Mouse (Mus musculus) mature B cell (primary cell): ENCODE data around the gene Ifitm1.
"Not testable (repeated sequence)": the region's sequence is repeated elsewhere in the genome, so short reads cannot be mapped to it uniquely, and the experiment has no call there.

Source experiments
- in situ Hi-C: fragments of 300-500 bp; cut with MboI; formaldehyde crosslinking; loops from 2 replicates; pipeline ENCODE4 v1.14.3; 2019

Gene Ifitm1

DNA sequence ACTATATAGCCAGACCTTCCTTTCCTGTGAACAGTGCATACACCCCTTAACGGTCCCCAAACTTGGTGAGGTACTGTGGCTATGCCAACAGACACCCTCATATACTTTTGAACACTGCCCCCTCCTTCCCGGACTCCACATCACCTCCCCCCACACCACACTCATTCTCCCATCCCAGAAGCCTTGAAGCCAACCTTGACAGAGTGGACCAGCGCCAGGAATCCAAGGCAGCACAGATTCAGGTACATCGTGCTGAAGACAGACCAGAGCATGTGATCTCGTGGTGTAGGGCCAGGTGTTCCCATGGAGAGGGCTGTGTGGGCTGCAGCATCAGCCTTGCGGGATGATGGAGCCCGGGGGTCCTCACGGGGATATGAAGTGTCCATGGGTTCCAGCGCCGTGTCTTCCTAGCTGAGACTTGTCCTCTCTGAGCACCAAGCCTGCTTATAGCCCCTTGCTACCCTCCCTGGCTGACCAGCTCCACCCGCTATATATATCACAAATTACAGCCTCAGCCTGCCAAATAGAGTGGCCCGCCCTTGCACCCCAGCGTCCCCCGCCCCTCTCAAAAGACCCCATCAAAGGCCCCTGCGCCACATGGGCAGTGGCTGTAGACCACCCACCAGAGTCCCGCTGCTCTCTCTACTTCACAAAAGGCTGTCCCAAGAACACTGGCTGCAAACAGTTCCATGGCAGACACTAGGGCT is 17.0 kb upstream of the Ifitm1 start, which contains the start of gene Ifitm5:
TSS of gene Ifitm5 (minus strand) at position 468 of the 707 bp plus-strand sequence.
- in situ Hi-C loops: no loop called here

DNA sequence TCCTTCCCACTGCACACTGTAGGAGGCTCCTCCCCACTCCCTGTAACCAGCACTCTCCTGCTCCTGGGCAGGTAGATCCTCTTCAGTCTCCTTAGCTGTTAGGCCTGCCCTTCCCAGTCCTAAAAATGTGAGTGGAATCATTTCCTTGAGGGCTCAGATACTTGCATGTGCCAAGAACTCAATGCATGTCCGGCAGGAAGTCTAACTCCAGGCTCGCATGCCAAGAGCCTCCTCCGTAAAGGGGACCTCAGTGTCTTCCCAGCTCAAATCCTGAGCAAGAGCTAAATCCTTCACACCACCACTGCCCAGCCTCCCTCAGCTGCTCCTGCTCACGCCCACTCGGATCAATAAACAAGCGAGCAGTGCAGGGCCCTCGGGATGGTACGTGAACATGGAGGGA is 16.0 kb upstream of the Ifitm1 start:
- in situ Hi-C loops: no loop called here

DNA sequence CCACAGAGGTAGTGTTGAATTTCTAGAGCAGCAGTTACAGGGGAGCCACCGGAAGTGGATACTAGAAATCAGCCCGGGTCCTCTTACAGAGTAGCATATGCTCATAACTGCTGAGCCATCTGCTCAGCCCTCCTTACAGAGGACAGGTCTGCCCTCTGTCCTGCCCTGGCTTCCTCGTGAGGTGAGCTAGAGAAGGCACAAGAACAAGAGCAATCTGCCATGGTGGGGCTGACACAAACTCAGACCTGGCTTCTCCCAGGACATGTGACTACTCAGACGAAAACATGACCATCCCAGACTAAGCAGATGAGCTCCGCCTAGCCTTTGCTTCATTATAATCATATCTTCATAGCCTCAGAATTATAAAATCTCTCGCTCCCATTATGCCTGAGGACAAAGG is 15.3 kb upstream of the Ifitm1 start:
- in situ Hi-C loops: no loop called here

DNA sequence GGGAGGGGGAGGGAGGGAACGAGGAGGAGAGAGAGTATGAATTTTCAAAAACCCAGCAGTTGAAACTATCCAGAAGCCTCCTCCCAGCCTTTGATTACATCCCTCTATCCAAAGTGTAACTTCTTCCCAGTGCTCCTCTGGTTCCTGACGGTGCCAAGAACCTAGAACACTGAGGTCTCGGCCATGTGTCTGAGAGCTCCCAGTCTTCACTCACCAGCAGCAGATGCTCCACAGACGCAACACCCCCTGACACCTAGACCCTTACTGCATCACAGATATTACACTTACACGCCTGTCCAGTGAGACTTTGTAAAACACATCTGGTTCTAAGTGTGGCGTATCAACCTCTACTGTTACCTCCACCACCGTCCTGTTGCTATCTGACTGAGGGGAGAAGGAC is 14.6 kb upstream of the Ifitm1 start:
- in situ Hi-C loops: no loop called here

DNA sequence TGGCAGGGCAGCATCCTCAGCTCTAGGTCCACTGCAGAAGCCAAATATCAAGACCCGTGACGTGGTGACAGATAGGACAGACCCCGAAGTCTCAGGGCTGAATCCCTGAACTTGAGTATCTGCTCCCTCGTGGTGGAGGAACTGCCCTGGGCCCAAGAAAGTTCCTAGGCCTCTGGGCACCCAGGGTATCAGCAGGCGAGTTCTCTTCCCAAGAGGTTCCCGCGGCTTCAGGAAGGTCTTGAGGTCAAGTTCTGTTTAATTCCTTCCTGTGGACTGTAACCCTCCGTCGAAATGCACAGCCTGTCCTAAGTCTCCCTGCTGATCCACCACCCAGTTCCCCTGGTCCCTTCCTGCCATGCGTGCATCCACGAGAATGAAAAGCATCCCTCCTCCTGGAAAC is 13.9 kb upstream of the Ifitm1 start:
- in situ Hi-C loops: no loop called here

DNA sequence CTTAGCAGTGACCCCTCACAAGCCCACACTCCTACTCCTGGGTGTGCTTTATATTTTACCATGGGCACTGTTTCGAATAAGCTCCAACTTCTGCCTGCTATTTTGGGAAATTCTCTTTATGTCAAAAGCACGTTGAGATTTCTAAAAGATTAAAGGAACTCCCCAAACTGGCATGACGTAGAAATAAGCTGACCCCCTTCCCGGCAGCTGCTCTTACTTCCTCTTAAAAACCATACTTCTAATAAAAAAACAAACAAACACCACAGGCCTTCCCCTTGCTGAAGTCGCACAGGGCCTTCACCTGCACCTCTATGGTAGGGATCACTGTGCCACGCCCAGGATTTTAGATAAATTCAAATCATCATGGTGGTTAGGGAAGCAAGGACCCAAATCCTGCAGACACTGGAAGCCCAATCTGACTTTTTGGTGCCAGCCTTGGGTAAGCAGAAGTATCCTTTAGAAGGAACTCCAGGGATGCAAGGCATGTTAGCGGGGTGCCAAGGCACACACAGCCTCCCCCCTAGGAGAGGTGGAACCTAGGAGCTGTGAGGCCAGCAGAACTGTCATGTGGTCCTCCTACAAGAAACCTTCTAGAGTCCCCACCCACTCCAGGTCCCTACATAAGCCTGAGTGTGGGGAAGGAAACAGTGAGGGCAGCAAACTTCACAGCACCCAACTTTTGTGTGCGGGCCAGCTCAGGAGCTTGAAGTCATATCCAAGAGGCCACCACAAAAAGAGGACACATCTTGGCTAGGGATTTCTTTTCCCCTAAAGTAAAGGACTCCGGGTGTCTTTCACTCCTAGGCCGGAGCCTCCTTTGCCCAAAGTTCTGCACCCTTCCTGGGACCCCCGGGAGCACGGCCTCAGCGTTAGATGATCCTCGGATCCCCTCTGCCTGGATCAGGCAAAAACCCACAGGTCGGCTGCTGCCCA is 13.0 kb upstream of the Ifitm1 start:
- in situ Hi-C loops: no loop called here

DNA sequence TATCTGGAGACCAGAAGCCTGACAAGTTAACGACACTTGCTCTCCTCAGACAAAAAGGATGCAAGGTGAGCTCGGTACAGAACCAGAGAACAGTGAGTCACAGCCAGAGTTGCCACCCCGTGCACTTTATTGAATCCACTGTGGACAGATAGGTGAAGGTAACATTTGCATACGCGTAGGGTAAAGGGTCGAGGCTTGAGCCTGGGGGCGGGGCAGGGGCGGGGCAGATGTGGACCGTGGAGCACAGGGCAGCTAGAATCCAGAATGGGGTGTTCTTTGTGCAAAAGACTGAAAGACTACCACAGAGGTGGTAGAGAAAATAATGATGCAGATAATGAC is 12.3 kb upstream of the Ifitm1 start:
- in situ Hi-C loops: no loop called here

DNA sequence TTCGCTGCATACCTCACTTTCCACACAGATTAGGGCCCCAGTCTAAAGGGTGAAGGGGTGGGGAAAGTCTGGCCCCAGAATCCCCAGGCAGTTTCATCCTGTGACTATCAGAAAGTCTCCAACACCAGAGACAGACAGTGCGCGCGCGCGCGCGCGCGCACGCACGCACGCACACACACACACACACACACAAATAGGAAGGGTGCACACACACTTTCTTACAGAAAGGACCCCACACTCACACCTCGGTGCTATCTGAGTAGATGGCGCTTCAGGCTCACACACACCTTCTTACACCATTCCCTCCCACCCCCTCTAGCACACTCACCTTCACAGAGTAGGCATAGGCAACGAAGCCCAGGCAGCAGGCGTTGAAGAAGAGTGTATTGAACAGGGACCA is 11.7 kb upstream of the Ifitm1 start:
- in situ Hi-C loops: no loop called here

DNA sequence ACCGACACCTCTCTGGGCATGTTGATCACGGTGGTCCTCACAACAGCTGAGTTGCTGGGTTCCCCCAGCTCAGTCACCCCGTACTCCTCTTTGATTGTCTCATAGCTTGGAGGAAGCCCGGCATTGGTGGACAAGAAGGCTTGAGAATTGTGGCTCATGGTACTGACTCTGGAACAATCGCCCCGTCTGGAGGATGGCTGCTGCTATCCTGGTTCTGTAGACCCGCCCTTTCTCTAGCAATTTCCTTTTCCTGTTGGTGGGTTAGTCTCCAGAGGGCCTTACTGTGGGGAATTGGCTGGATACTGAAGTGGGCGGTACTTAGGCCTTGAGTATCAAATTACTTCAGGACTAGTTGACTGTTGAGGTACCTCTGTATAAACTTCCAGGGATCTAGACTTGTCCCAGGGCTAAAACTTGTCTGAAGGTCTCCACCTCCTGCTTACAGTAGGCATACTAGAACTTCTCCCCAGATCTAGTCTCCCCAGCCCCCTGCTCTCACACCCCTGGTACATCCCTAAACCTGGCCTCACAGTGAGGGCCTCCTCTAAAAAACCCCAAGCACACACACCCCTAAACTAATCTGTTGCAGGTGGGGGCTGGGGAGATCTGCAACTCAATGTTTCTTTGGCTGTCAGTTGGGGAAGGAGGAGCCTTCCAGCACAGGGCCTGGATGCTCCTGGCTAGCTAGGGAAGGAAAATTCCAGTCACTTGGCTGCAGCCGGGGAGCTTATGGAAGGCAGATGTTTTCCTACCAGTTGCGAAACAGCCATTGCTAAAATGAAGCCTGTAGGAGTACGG is 11.1 kb upstream of the Ifitm1 start, which contains the start of the genes Gm45717 and Ifitm2:
TSS of gene Gm45717 (minus strand) at position 180 of the 798 bp plus-strand sequence.
TSS of gene Ifitm2 (minus strand) at position 230 of the 798 bp plus-strand sequence.
- in situ Hi-C loops: no loop called here

DNA sequence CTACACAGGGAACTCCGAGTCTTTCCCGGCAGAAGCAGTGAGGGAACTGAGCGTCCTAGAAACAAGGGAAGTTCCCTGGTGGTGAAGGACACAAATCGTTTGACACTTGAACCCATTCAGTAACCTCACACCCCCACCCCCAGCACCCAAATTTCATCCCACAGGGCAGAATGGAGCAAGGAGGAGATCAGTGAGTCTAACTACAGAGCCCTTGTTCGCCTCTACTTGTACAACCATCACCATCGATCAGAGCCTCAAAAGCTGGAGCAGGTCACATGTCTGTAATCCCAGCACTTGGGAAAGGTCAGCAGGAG is 10.5 kb upstream of the Ifitm1 start:
- in situ Hi-C loops: no loop called here

DNA sequence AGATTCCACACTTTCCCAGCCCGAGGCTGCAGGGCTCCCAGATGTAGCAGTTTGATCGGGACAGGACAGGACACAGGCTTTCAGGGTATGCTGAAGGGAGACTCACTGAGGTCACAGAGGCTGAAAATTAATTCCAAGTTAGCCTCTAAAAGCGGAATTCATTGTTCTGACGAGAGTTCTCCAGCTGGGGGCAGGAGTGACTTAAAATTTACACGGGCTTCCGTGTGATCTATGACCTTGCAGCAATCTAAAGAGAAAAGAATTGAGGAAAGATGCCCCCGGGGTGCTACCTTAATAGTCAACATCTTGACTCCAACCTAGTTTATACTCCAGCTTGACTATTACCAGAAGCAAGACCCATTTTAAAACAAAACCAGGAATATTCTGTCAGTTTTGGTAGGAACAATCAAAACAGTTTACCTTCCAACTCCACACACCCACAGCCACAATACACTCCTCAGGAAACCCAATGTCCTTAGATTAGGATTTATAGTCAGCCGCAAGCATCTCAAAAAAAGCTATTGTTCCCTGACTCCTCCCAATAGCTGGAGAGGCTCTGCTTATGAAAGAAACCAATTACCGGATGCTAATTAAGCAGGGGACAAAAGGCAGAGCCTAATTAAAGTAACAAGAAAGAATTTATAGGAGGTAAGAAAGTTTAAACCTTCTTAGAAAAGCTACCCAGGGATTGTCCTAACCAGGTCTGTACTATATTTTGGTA is 7.7 kb upstream of the Ifitm1 start:
- in situ Hi-C loops: no loop called here

DNA sequence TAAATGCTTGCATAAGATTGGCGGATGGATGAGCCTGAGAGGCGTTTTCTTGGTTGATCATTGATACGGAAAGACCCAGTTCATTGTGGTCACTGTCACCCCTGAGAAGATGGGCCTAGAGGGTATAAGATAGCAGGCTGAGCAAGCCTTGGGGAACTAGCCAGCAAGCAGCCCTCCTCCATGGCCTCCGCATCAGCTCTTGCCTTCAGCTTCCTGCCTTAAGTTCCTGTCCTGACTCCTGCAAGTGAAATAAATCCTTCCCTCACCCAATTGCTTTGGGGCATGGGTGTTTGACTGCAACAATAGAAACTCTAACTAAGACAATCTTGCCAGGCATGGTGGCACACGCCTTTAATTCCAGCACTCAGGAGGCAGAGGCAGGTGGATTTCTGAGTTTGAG is 7.0 kb upstream of the Ifitm1 start:
- in situ Hi-C loops: no loop called here

DNA sequence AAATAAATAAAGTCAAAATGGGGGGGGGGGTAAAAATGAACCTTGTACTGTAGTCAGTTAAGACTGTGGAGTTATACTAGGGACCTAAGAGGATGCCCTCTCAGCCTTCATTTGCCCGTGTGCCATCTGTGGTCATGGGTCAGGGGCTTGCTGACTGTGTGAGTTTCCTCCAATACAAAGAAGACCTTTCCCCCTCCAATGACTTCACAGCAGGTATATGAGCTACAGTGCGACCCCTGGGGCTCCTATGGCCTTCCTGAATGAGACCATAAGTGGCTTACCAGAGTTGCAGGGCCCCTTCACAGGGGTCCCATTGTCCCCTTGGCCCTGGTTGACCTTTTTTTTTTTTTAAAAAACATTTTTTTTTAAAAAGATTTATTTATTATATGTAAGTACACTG is 5.6 kb upstream of the Ifitm1 start:
- in situ Hi-C loops: no loop called here

DNA sequence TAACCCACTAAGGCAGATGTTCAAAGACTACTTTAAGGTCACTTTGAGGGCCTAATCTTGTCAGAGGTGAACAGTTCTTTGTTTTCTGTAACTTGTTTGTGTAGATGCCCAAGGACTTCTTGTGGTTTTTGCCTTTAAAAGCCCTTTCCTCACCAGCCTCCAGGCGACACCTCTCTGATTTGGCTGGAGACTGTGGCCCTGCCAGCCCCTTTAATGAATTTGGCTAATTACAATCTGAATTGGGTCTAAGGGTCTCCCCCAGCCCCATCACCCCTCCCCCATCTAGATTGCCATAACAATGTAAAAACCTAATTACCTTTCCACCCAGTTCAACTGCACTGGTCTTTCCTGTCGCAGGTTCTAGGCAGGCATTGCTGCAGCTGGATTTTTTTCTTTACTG is 4.3 kb upstream of the Ifitm1 start:
- in situ Hi-C loops: no loop called here

DNA sequence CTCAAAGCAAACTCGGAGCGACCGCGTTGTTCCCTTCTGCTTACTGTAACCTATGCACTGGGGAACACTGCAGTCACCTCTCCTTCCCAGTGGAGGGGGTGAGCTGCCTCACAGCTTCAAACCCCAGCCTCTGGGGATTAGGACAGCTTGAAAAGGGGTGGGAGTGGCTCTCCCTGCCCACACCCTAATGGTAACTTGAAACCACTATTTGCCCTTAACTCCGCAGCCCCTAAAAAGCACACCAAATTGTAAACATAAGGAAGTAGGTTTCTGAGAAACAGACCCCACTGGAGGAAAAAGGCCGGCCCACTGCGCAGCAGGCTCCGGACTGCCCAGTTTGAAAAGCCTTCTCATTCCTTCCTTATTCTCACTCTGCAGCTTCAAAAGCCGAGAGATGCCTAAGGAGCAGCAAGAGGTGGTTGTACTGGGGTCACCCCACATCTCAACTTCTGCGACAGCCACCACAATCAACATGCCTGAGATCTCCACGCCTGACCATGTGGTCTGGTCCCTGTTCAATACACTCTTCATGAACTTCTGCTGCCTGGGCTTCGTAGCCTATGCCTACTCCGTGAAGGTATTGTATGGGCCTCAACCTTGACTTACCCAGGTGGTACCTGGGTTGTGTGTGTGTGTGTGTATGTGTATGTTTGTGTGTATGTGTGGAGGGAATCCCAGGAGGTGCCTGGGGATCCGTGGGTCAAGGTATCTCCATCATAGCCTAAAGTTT is 1.0 kb downstream of the Ifitm1 start:
- in situ Hi-C loops: no loop called here

DNA sequence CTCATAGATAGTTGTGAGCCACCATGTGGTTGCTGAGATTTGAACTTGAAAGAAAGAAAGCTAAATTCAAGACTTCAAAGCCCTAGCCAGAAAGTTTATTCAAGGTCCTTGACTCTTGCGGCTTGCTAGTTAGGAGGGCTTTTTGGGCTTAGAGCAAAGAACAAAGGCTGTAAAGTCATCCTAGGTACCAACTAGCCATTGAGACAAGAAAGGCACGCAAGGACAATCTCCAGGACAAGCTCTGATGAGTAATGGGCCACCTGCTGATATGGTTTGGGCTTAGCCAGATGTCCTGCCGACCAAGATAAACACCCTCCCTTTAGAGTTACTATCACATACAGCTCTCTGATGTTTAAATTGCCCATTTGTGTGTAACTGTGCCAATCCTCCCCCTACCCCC is 1.7 kb downstream of the Ifitm1 start:
- in situ Hi-C loops: not testable (repeated sequence)

DNA sequence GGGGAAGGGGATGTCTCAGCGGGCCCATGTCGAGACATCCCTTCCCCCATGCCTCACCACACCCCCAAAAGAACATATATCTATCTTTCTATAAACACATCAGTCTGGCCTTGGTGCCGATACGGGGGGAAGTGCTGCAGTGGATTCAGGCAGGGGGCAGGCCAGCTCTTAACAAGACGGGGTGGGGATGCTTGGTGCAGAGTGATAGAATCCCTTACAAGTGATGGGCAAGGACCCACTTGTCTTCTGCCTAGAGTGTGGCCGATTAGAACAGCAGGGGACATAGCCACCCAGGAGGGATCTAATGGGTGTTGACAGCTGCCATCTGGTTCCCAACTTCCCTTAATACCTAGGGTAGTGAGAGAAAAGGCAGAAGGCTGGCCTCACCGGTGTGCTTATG is 3.9 kb downstream of the Ifitm1 start:
- in situ Hi-C loops: no loop called here

DNA sequence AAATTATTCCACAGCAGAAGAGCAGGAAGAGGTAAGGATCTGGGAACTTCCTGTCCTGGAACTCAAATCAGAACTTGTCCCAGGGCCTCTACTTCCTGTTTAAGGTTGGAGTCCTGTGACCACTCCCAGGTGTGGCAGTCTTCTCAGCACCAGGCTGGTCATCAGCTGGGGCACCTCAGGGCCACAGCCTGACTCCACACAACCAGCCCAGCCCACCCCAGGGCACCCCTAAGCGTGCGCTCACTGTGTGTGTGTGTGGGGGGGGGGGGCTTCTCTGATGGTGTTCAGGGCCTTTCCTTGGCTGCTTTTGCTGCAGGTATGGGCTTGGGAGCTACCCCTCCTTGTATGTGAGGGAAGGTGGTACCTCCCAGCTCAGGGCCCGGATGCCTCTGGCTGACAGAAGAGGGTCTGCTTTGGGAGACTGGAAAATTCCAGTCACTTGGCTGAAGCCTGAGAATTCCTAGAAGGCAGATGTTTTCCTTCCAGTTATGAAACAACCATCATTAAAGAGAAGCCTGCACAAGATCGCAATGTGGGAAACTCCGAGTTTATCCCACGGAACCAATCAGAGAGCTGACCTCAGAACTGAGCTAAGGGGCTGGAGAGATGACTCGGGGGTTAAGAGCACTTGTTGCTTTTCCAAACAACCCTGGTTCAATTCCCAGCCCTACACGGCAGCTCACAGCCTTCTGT is 4.6 kb downstream of the Ifitm1 start:
- in situ Hi-C loops: no loop called here

DNA sequence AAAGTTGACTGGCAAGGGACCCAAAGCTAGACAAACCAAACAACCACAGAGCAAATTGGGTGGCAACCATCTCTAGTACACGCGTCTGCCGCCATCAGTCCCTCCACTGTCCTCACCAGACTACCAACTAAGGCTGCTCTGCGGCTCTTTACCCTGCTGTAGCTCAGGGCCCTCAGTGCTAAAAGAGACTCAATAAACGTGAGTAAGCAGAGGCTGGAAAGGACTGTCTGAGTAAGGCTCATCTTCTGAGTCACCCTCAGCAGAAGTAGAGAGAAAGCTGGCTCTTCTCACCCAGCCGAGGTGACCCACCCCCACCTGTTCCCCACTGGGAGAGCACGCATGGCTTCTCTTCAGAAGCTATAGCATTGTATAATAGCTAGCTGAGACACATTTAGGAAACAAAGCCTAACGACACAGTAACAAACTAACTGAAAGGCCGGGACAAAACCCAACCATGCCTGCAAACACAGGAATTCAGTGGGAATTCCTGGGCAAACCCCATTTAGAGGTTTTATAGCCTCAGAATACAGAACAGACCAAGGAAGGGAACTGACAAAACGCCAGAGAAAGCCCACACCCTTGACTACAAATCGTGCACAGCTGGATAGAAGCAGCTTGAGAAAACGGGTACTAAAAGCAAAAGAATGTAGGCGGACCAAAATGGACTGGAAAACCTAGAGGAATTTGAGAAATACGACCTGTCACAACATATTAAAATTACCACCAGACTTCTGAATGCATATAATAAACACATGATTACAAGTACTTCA is 6.6 kb downstream of the Ifitm1 start:
- in situ Hi-C loops: no loop called here

DNA sequence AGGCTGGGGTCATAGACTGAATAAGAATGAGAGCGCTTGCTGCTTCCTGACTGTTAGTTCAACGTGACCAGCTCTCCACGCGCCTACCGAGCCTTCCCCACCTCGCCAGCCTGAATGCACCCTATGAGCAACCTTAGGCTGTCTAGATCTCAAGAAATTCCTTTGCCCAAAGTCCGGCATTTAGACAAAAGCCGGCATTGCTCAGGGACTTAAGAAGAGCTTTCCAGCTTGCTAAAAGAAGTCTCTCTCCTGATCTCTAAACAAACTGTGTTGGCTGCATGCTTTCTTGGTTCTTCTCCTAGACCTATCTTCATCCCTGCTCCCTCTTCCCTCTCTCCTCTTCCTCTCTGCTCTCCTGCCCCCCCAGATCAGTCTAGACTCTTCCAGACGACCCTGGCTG is 7.9 kb downstream of the Ifitm1 start:
- in situ Hi-C loops: no loop called here
